Mouse (Mus musculus) gastrocnemius, adult 2 months (tissue): ENCODE results near the gene Zbtb2. TPM values are rescaled to one million over a fixed set of nuclear protein-coding genes. Genes with fewer than 3 reads are reported as not detected.
A peak's percentile ranks its signal among the peaks of the same experiment; 100 is the strongest.

Experiments used
- DNase-seq: peaks from one replicate; pipeline ENCODE4 v3.0.0; 2022
- H3K27ac ChIP-seq: fragments of 200-600 bp; 2 replicates; pipeline ENCODE4 v1.8.1; 2022; ENCODE audit warnings: mild to moderate bottlenecking
- H3K4me3 ChIP-seq: fragments of 200-600 bp; 2 replicates; pipeline ENCODE4 v1.8.1; 2022; ENCODE audit warnings: mild to moderate bottlenecking, moderate library complexity
- CTCF ChIP-seq: fragments of 200-600 bp; IDR thresholded peaks from 2 replicates; pipeline ENCODE4 v1.8.1; 2022; ENCODE audit warnings: antibody characterized with exemption, mild to moderate bottlenecking, moderate library complexity
- intact Hi-C: fragments of 180-260 bp; cut with DNase I; formaldehyde crosslinking; loops from one replicate; pipeline ENCODE4 v1.15.1; 2025
- total RNA-seq, 2 experiments: library from RNA; stranded (reverse); gene quantifications; 2 replicates each; pipeline ENCODE4 v1.2.3; 2021

Zbtb2 gene
- total RNA-seq, 2 experiments from 2014 or later, result 4.9 to 7.1 TPM

- intact Hi-C loops, result no loop called here
- no peak for DNase-seq
- H3K4me3 ChIP-seq, result no peak overlapping the region
- TF ChIP-seq CTCF, result no peak
- peak overlapping the region; percentile 56 for H3K27ac ChIP-seq
These were observed 11.4 kb downstream of the Zbtb2 start for GRCm38 (mm10) chr10:4376461-4376860.

DNA sequence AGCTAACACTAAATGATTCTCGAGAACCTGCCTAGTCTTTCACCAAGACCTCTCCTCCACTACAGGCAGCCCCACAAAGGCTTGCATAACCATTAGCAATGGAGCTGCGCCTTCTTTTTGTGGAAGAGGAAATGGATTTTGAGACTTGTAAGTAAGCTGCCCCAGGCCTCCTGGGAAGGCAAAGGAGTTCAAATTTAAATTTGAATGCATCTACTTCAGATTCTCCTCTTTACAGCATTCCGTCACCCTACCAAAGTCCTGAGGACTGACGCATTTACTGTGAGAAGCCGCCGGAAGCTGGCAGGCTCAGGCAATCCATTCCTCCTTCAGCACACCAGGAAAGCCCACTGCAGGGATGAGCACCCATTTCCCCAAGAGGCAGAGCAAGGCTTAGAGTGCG is 12.6 kb downstream of the Zbtb2 start:
- TF ChIP-seq CTCF, result no peak
- no peak for DNase-seq
- intact Hi-C loops, result no loop called here
- H3K4me3 ChIP-seq, result no peak overlapping the region
- H3K27ac ChIP-seq, result no peak overlapping the region

GRCm38 (mm10) chr10:4374734-4375133 is 13.2 kb downstream of the Zbtb2 start:
- TF ChIP-seq CTCF, result no peak
- no peak for DNase-seq
- Histone ChIP-seq H3K27ac (no peak overlapping the region), H3K4me3 (no peak overlapping the region)
- intact Hi-C loops, result no loop called here

- no peak overlapping the region for H3K27ac ChIP-seq
- intact Hi-C loops, result no loop called here
These were observed 13.7 kb downstream of the Zbtb2 start for GRCm38 (mm10) chr10:4374239-4374638.

GRCm38 (mm10) chr10:4373558-4373957 is 14.3 kb downstream of the Zbtb2 start:
- DNase-seq, result no peak
- no peak overlapping the region for H3K4me3 ChIP-seq
- H3K27ac ChIP-seq, result no peak overlapping the region
- intact Hi-C loops, result no loop called here
- TF ChIP-seq CTCF, result no peak

More at GRCm38 (mm10) chr10:4374239-4374638, 13.7 kb downstream of the Zbtb2 start:
- no peak for DNase-seq
- H3K4me3 ChIP-seq, result no peak overlapping the region
- no peak for TF ChIP-seq CTCF

GRCm38 (mm10) chr10:4372011-4372410 is 15.9 kb downstream of the Zbtb2 start:
- intact Hi-C loops, result no loop called here
- no peak for DNase-seq
- H3K27ac ChIP-seq, result no peak overlapping the region
- H3K4me3 ChIP-seq, result no peak overlapping the region
- peak; percentile 71 for TF ChIP-seq CTCF

- TF ChIP-seq CTCF, result no peak
These were observed 17.8 kb downstream of the Zbtb2 start for GRCm38 (mm10) chr10:4370105-4370504.

DNA sequence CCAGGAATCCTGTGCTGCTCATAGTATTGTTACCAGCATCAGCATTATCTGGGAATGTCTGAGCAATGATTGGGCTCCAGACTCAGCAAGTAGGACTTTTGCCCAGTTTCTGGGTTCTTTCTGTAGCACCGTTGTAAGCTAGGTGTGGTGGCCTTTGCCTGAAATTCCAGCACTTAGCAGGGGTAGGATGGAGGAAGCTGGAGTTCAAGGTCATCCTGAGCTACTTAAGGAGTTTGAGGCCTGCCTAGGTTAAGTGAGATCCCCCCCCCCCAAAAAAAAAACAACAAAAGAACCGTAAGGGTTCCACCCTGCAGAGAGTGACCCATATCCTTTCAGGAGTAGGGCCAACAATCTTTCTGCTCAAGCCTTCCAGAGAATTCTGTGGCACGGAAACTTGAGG is 23.3 kb downstream of the Zbtb2 start:
- H3K27ac ChIP-seq, result no peak overlapping the region
- no peak for TF ChIP-seq CTCF
- no peak for DNase-seq
- H3K4me3 ChIP-seq, result no peak overlapping the region
- intact Hi-C loops, result no loop called here

More at GRCm38 (mm10) chr10:4370105-4370504, 17.8 kb downstream of the Zbtb2 start:
- Histone ChIP-seq H3K27ac (no peak overlapping the region), H3K4me3 (no peak overlapping the region)
- no peak for DNase-seq
- intact Hi-C loops, result no loop called here

GRCm38 (mm10) chr10:4357435-4357834 is 30.5 kb downstream of the Zbtb2 start:
- H3K27ac ChIP-seq, result no peak overlapping the region
- intact Hi-C loops, result no loop called here
- H3K4me3 ChIP-seq, result no peak overlapping the region
- no peak for TF ChIP-seq CTCF
- no peak for DNase-seq

DNA sequence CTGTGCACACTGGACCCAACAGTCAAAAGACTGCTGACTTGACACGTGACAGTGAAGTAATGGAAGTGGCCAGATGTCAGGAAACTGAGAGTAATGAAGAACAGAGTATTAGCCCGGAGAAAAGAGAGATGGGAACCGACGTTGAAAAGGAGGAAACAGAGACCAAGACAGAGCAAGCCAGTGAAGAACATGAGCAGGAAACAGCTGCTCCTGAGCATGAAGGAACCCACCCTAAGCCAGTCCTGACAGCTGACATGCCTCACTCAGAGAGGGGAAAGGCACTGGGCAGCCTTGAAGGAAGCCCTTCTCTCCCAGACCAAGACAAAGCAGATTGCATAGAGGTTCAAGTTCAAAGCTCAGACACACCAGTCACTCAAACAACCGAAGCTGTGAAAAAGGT is 31.3 kb downstream of the Zbtb2 start:
- TF ChIP-seq CTCF, result no peak
- intact Hi-C loops, result no loop called here
- Histone ChIP-seq H3K27ac (no peak overlapping the region), H3K4me3 (no peak overlapping the region)
- no peak for DNase-seq

DNA sequence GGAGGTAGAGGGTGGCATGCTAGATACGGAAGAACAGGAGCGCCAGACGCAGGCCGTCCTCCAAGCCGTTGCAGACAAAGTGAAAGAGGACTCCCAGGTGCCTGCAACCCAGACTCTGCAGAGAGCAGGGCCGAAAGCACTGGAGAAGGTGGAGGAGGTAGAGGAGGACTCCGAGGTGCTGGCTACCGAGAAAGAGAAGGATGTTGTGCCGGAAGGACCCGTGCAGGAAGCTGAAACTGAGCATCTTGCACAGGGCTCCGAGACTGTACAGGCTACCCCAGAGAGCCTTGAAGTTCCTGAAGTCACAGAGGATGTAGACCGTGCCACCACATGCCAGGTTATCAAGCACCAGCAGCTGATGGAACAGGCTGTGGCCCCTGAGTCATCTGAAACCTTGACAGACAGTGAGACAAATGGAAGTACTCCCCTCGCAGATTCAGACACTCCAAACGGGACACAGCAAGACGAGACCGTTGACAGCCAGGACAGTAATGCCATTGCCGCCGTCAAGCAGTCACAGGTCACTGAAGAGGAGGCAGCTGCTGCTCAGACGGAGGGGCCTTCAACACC is 31.9 kb downstream of the Zbtb2 start:
- intact Hi-C loops, result no loop called here

GRCm38 (mm10) chr10:4354371-4355260 is 33.3 kb downstream of the Zbtb2 start:
- peak; percentile 72 for DNase-seq
- TF ChIP-seq CTCF, result no peak
- peak overlapping the region; percentile 35; the same call in 1 of the 2 replicates for H3K27ac ChIP-seq
- H3K4me3 ChIP-seq, result peak overlapping the region; percentile 28
- intact Hi-C loops, result no loop called here

More for the DNA sequence above, 31.9 kb downstream of the Zbtb2 start:
- TF ChIP-seq CTCF, result no peak
- no peak overlapping the region for H3K4me3 ChIP-seq
- H3K27ac ChIP-seq, result no peak overlapping the region
- DNase-seq, result no peak

DNA sequence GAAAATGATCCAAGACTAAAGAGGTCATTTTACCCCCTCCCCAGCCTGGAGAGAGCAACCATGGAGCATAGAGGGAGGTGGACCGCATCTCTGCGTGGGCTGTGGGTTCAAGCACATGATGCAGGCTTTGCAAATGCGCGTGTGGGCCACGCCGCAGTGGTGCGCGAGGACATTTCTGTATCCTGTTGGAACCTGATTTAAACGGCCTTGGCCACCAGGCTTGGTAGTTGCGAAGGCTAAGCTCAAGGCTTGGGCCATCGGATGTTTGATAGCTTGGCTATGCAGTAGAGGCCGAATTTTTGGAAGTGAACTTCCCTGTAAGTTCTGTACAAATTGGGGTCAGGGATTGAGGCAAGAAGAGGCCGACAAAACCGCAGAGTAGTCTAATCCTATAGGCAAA is 40.3 kb downstream of the Zbtb2 start:
- TF ChIP-seq CTCF, result no peak
- intact Hi-C loops, result loop anchor here (2.0 kb wide), 1 partner anchor 351 kb away; no protein-coding TSS in a partner anchor
- Histone ChIP-seq H3K4me3 (no peak overlapping the region), H3K27ac (no peak overlapping the region)
- DNase-seq, result no peak
